Mouse (Mus musculus): ENCODE results near the gene Art1. TPM values are rescaled to one million over a fixed set of nuclear protein-coding genes. Genes with fewer than 3 reads are reported as not detected.

The Art1 gene
- polyA plus RNA-seq, 1 experiment: not detected

DNA sequence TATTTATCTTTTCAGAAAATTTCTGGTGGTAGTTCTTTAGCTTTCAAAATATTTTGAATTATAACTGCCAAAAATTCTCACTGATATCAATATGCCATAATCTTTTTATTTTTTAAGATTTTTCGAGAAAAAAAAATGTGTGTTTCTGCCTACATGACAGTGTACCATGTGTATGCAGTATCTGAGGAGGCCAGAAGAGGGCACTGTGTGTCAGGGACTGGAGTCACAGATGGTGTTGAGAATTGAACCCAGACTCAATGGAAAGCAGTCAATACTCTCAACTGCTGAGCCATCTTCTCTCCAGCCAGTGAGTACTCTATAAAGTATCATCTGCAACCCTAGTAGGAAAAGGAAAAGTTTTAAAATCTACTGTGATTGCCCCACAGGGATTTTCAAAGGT, 35.9 kb downstream of the Art1 start:
- Histone ChIP-seq H3K4me3 (ENCODE audit: insufficient read depth, low read length) (no peak overlapping the region), H3K27ac (ENCODE audit: insufficient read depth, low read depth, low read length) (no peak overlapping the region), H3K4me1 (ENCODE audit: control insufficient read depth, insufficient read depth, low read length) (peaks cover 4% of the 10 kb centered on the region)
- TF ChIP-seq POLR2A (IDR thresholded peaks at IDR 0.05; ENCODE audit: borderline replicate concordance, low read depth, low read length) (no peak), CTCF (IDR thresholded peaks at IDR 0.05; ENCODE audit: low read depth, low read length) (no peak)

DNA sequence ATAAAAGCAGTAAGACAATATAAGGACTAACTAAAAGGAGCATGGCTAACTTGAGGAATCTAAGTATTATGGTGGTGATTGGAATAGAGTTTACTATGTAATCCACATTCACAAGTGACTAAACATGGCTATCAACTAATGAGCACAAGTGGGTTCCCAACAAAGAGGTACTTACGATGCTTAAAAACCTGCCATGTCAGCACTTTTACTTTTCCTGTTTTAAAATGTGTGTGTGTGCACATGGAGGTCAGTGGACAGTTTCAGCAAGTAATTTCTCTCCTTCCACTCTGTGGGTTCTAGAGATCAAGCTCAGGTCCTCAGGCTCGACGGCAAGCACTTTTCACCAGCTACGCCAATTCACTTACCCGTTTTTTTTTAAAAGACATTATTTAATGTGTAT, 36.4 kb downstream of the Art1 start:
- Histone ChIP-seq H3K27ac (ENCODE audit: insufficient read depth, low read depth, low read length) (no peak overlapping the region), H3K4me3 (ENCODE audit: insufficient read depth, low read length) (no peak overlapping the region), H3K4me1 (ENCODE audit: control insufficient read depth, insufficient read depth, low read length) (peaks cover under 1% of the 10 kb centered on the region; the same call in 1 of the 2 replicates)
- TF ChIP-seq POLR2A (IDR thresholded peaks at IDR 0.05; ENCODE audit: borderline replicate concordance, low read depth, low read length) (no peak), CTCF (IDR thresholded peaks at IDR 0.05; ENCODE audit: low read depth, low read length) (no peak)

DNA sequence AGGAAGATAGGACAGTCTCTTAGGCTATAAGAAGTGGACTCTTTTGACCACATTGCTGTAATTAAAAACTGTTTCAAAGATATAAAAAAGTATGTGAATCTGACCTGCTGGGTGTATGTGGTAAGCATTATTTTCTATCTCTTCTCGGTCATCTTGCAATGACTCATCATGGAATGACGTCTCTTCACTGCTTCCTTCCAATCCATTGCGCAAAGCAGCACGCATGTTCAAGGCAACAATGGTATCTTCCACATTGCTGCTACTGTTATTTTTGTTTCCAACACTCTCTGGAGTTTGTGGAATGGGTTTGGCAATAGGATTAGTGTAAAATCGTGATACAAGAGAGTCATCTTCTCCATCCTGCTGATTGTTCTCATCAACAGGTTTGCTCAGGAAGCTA, 52.1 kb downstream of the Art1 start:
- Histone ChIP-seq H3K27ac (ENCODE audit: insufficient read depth, low read depth, low read length) (peak overlapping the region; percentile 34), H3K4me3 (ENCODE audit: insufficient read depth, low read length) (no peak overlapping the region), H3K4me1 (ENCODE audit: control insufficient read depth, insufficient read depth, low read length) (peaks cover 6% of the 10 kb centered on the region)
- no peak for TF ChIP-seq POLR2A (IDR thresholded peaks at IDR 0.05; ENCODE audit: borderline replicate concordance, low read depth, low read length)
- TF ChIP-seq CTCF (IDR thresholded peaks at IDR 0.05; ENCODE audit: low read depth, low read length): no peak

Other genes with a start within 250 kb of the Art1 start
- gene Folr2, start 244.5 kb upstream of the Art1 start, polyA plus RNA-seq (2012; ENCODE audit: insufficient read depth, insufficient read length, missing spikeins): 379 and 471 TPM in 2 replicates
- 103 and 112 TPM in 2 replicates for gene Anapc15, start 238.0 kb upstream of the Art1 start, polyA plus RNA-seq (2012; ENCODE audit: insufficient read depth, insufficient read length, missing spikeins)
- gene Folr1, start 231.0 kb upstream of the Art1 start, polyA plus RNA-seq (2012; ENCODE audit: insufficient read depth, insufficient read length, missing spikeins): 1.6 and 1.7 TPM in 2 replicates
- 205 and 219 TPM in 2 replicates for gene Lamtor1, start 195.8 kb upstream of the Art1 start, polyA plus RNA-seq (2012; ENCODE audit: insufficient read depth, insufficient read length, missing spikeins)
- 0.29 TPM in 1 of 2 replicates, not detected in the other for gene Tomt, start 195.4 kb upstream of the Art1 start, polyA plus RNA-seq (2012; ENCODE audit: insufficient read depth, insufficient read length, missing spikeins)
- 3.2 and 3.5 TPM in 2 replicates for gene Lrrc51, start 167.8 kb upstream of the Art1 start, polyA plus RNA-seq (2012; ENCODE audit: insufficient read depth, insufficient read length, missing spikeins)
- 130 and 145 TPM in 2 replicates for gene Numa1, start 167.6 kb upstream of the Art1 start, polyA plus RNA-seq (2012; ENCODE audit: insufficient read depth, insufficient read length, missing spikeins)
- 13.1 and 13.6 TPM in 2 replicates for gene Il18bp, start 83.1 kb upstream of the Art1 start, polyA plus RNA-seq (2012; ENCODE audit: insufficient read depth, insufficient read length, missing spikeins)
- 16.7 and 17.2 TPM in 2 replicates for gene Rnf121, start 36.3 kb upstream of the Art1 start, polyA plus RNA-seq (2012; ENCODE audit: insufficient read depth, insufficient read length, missing spikeins)
- gene Xndc1, start 36.2 kb upstream of the Art1 start, polyA plus RNA-seq (2012; ENCODE audit: insufficient read depth, insufficient read length, missing spikeins): 15.4 and 18.1 TPM in 2 replicates
- gene Xntrpc, start 36.0 kb upstream of the Art1 start, polyA plus RNA-seq (2012; ENCODE audit: insufficient read depth, insufficient read length, missing spikeins): 0.23 and 0.35 TPM in 2 replicates
- gene Trpc2, start 18.6 kb upstream of the Art1 start, polyA plus RNA-seq (2012; ENCODE audit: insufficient read depth, insufficient read length, missing spikeins): not detected in 2 replicates
- gene Art5, start 7.7 kb downstream of the Art1 start, polyA plus RNA-seq (2012; ENCODE audit: insufficient read depth, insufficient read length, missing spikeins): not detected in 2 replicates
- not detected in 2 replicates for gene Chrna10, start 15.1 kb downstream of the Art1 start, polyA plus RNA-seq (2012; ENCODE audit: insufficient read depth, insufficient read length, missing spikeins)
- gene Nup98, start 108.4 kb downstream of the Art1 start, polyA plus RNA-seq (2012; ENCODE audit: insufficient read depth, insufficient read length, missing spikeins): 33.3 and 36.9 TPM in 2 replicates
- gene Pgap2, start 108.5 kb downstream of the Art1 start, polyA plus RNA-seq (2012; ENCODE audit: insufficient read depth, insufficient read length, missing spikeins): 103 and 110 TPM in 2 replicates
- 537 and 572 TPM in 2 replicates for gene Rhog, start 154.3 kb downstream of the Art1 start, polyA plus RNA-seq (2012; ENCODE audit: insufficient read depth, insufficient read length, missing spikeins)
- 43.4 and 50.2 TPM in 2 replicates for gene Stim1, start 166.1 kb downstream of the Art1 start, polyA plus RNA-seq (2012; ENCODE audit: insufficient read depth, insufficient read length, missing spikeins)

Data from bone marrow macrophage, adult 2 months (primary cell).